Mouse (Mus musculus) heart, postnatal 0 days (tissue): ENCODE measurements around the gene Mapk14. TPM values are rescaled to one million over a fixed set of nuclear protein-coding genes. Genes with fewer than 3 reads are reported as not detected.
A peak's percentile ranks its signal among the peaks of the same experiment; 100 is the strongest.

ENCODE experiments used
- ATAC-seq: fragments of 200-750 bp; cut with Nextera tagmentation; 2 replicates; pipeline ENCODE4 v1.8.0; 2017; ENCODE audit warnings: low read depth, moderate number of reproducible peaks, moderate library complexity; ENCODE audit not compliant: insufficient read depth
- DNase-seq: peaks from one replicate; pipeline ENCODE4 v3.0.0-alpha.2; 2016; ENCODE audit warnings: low spot score
- H3K27ac ChIP-seq: fragments of 300-500 bp; sonication (generic); 2 replicates; pipeline ENCODE4 v1.5.1; 2014; ENCODE audit warnings: low read depth, mild to moderate bottlenecking
- H3K27me3 ChIP-seq: fragments of 300-500 bp; sonication (generic); 2 replicates; pipeline ENCODE4 v1.6.1; 2014; ENCODE audit warnings: low read length, mixed read lengths; ENCODE audit not compliant: control insufficient read depth, insufficient read depth
- H3K36me3 ChIP-seq: fragments of 300-500 bp; sonication (generic); replicated peaks from 2 replicates; pipeline ENCODE4 v1.6.1; 2014; ENCODE audit warnings: low read length, mixed read lengths; ENCODE audit not compliant: control insufficient read depth, insufficient read depth
- H3K4me1 ChIP-seq: fragments of 300-500 bp; sonication (generic); 2 replicates; pipeline ENCODE4 v1.6.1; 2014; ENCODE audit warnings: antibody characterized with exemption; ENCODE audit not compliant: control insufficient read depth, insufficient read depth
- H3K4me2 ChIP-seq: fragments of 300-500 bp; sonication (generic); 2 replicates; pipeline ENCODE4 v1.6.1; 2014; ENCODE audit warnings: low read depth, mild to moderate bottlenecking, low read length, moderate library complexity
- H3K4me3 ChIP-seq: fragments of 300-500 bp; sonication (generic); 2 replicates; pipeline ENCODE4 v1.5.1; 2014; ENCODE audit warnings: low read depth, low read length
- H3K9ac ChIP-seq: fragments of 300-500 bp; sonication (generic); replicated peaks from 2 replicates; pipeline ENCODE4 v1.6.1; 2014; ENCODE audit warnings: low read depth, low read length, mixed read lengths
- H3K9me3 ChIP-seq: fragments of 300-500 bp; sonication (generic); replicated peaks from 2 replicates; pipeline ENCODE4 v1.6.1; 2016; ENCODE audit warnings: low read length; ENCODE audit not compliant: control insufficient read depth
- CTCF ChIP-seq: IDR thresholded peaks from 2 replicates; pipeline ENCODE4 v1.5.1; 2016; ENCODE audit warnings: antibody characterized with exemption, control low read depth, low read depth
- EP300 ChIP-seq: IDR thresholded peaks from 2 replicates; pipeline ENCODE4 v1.6.1; 2016; ENCODE audit warnings: antibody characterized with exemption, low read depth
- WGBS: fragments of 180-500 bp; shearing (Covaris S2); extraction: QIAGEN DNeasy Blood & Tissue Kit; methylation state at CpG from one replicate; pipeline ENCODE4 v1.1.7; 2014; 5-methylcytosine and 5-hydroxymethylcytosine counted together
- polyA plus RNA-seq: library from polyadenylated mRNA; unstranded; fragments of >200 nt; fragmentation: Nextera tagmentation; extraction: Ambion mirVana; gene quantifications from 2 replicates; pipeline ENCODE4 v1.2.1, GENCODE M21; 2015
- total RNA-seq: library from RNA; depleted of rRNA; stranded (reverse); fragments of >200 nt; gene quantifications from 2 replicates; pipeline ENCODE4 v1.2.3, GENCODE M21; 2014; ENCODE audit warnings: low replicate concordance

Mapk14 gene
- total and polyA plus RNA-seq, 2 experiments from 2014 or later, result 19.4 to 47.7 TPM

DNA sequence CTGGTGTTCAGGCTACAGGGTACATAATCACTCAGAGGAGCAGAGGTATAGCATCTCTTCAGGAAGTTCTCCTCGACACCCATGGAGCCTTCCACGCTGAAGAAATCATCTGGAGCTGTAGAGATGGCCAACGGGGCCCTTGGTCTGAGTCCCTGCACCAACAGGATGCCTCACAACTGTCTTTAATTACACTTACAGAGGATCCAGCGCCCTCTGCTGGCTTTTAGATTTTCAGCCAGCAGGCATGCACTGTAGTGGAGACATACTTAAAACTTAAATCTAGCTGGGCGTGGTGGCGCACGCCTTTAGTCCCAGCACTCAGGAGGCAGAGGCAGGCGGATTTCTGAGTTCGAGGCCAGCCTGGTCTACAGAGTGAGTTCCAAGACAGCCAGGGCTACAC is 52.8 kb downstream of the Mapk14 start:
- no peak overlapping the region for H3K9ac ChIP-seq
- no peak for ATAC-seq

DNA sequence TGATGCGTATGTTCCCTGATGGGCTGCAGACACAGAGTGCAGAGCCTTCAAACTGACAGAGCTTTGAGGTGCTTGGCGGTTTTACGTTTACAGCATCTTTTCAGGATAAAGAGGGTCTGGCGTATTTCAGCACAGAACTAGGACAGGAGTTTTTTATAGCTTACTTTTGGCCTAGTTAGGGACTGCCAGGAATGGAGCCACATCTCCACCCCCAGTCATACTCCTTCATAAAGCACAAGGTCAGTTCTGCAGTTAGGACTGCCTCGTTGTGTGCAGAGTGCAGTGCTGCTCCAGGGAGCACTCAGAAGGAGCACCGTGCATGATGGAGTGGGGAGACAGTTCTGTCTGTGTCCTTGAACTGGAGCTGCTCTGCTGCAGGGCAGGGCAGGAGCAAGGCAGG is 54.6 kb downstream of the Mapk14 start:
- DNase-seq, result no peak
- Histone ChIP-seq H3K9me3 (no peaks in the 10 kb centered on the region; the same call in 1 of the 2 replicates), H3K27me3 (no peaks in the 10 kb centered on the region), H3K4me3 (no peak overlapping the region), H3K4me1 (no peaks in the 10 kb centered on the region), H3K36me3 (peaks cover 83% of the 10 kb centered on the region), H3K27ac (no peak overlapping the region), H3K4me2 (no peak overlapping the region), H3K9ac (no peak overlapping the region)
- TF ChIP-seq EP300 (no peak), CTCF (no peak)
- no peak for ATAC-seq
- 61% methylated on average over 6 of the region's 6 CpGs for WGBS

More for the DNA sequence above, 52.8 kb downstream of the Mapk14 start:
- no peaks in the 10 kb centered on the region for H3K27me3 ChIP-seq
- no peak overlapping the region for H3K4me3 ChIP-seq
- no peak overlapping the region for H3K27ac ChIP-seq
- TF ChIP-seq CTCF, result peak; percentile 9; the same call in 1 of the 2 replicates
- no peak for TF ChIP-seq EP300
- no peak for DNase-seq
- no peaks in the 10 kb centered on the region for H3K4me1 ChIP-seq
- 90% methylated on average over 9 of the region's 9 CpGs for WGBS
- H3K36me3 ChIP-seq, result peaks cover 97% of the 10 kb centered on the region
- H3K9me3 ChIP-seq, result no peaks in the 10 kb centered on the region; the same call in 1 of the 2 replicates
- H3K4me2 ChIP-seq, result no peak overlapping the region

DNA sequence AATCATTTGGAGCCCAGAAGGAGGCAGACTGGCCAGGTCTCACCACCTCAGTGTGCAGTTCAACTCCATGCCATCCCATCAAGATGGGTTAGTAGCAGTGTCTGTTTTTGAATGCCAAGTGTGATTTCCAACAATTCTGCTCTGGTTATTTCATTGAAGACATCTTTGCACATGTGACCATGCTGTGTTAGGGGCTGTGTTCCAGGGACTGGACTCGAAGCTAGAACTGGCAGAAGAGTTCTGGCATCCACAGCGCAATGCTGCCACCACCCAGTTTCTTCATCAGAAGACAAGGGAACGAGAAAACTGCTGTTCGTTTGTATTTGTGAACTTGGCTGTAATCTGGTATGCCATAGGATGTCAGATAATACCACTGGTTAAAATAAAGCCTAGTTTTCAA is 56.9 kb downstream of the Mapk14 start:
- Histone ChIP-seq H3K27ac (no peak overlapping the region), H3K4me2 (no peak overlapping the region), H3K27me3 (no peaks in the 10 kb centered on the region), H3K36me3 (peaks cover 61% of the 10 kb centered on the region), H3K4me1 (no peaks in the 10 kb centered on the region), H3K9ac (no peak overlapping the region), H3K4me3 (no peak overlapping the region), H3K9me3 (no peaks in the 10 kb centered on the region; the same call in 1 of the 2 replicates)
- DNase-seq (no peak), ATAC-seq (no peak)
- 83% methylated on average over 4 of the region's 4 CpGs for WGBS
- no peak for TF ChIP-seq CTCF
- no peak for TF ChIP-seq EP300

DNA sequence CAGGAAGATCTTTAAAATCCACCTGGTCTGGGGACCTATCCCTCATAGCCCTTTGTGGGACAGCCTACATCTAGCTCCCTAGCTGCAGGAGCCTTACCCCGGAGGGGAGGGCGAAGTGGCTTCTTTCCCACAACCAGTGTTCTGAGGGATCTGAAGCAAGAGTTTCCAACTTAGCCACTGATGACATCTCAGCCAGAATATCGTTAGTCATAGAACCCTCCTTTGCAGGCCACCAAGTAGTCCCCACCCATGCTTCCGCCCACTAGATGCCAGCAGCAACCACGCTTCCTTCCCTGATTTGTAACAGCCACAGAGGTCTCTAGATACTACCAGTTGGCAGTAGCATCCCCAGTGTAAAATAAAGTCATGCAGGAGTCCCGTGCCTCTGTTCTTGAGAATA is 59.5 kb downstream of the Mapk14 start:
- TF ChIP-seq EP300, result no peak
- TF ChIP-seq CTCF, result no peak
- no peaks in the 10 kb centered on the region for H3K9me3 ChIP-seq
- WGBS, result 62% methylated on average over 6 of the region's 6 CpGs

DNA sequence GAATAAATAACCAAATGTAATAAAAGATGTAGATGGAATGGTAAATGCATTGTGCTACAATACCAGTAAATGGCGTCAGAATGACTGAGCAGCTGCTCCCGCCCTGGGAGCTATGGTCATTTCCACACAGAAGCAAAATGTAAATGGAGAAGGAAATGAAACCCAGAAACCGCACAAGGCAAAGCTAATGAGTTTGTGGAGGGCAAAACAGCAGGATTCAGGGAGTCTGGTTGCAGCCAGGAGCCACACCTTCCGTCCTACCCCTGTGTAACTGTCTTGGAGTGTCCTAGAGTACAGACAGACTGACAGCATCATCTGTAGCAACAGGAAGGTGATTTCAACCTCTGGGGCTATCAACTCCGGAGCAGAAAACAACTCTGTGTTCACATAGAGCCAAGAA is 65.3 kb downstream of the Mapk14 start:
- Histone ChIP-seq H3K4me2 (no peak overlapping the region), H3K4me1 (no peaks in the 10 kb centered on the region), H3K27me3 (no peaks in the 10 kb centered on the region), H3K27ac (no peak overlapping the region), H3K9me3 (no peaks in the 10 kb centered on the region), H3K36me3 (no peaks in the 10 kb centered on the region), H3K4me3 (no peak overlapping the region), H3K9ac (no peak overlapping the region)
- WGBS, result 61% methylated on average over 5 of the region's 5 CpGs
- TF ChIP-seq CTCF (no peak), EP300 (no peak)
- ATAC-seq (no peak), DNase-seq (no peak)

More for the DNA sequence above, 59.5 kb downstream of the Mapk14 start:
- no peak overlapping the region for H3K9ac ChIP-seq
- DNase-seq, result no peak
- H3K27ac ChIP-seq, result no peak overlapping the region
- ATAC-seq, result no peak
- no peak overlapping the region for H3K4me2 ChIP-seq
- H3K27me3 ChIP-seq, result no peaks in the 10 kb centered on the region
- H3K4me3 ChIP-seq, result no peak overlapping the region
- peaks cover 37% of the 10 kb centered on the region for H3K36me3 ChIP-seq
- H3K4me1 ChIP-seq, result no peaks in the 10 kb centered on the region

DNA sequence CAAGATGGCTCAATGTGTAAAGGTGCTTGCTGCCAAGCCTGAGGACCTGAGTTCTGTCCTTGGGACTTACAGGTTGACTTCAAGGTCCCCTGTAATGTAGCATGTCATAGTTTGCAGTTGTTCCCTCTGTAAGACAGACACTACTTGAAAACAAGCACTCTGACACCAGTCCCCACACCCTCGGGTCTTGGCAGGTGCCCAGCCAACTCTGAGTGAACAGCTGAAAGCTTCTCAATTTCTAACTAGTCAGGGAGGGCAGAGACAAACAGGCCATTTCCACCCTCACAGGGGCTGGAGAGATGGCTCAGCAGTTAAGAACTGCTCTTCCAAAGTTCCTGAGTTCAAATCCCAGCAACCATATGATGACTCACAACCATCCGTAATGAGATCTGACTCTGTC is 66.3 kb downstream of the Mapk14 start:
- no peaks in the 10 kb centered on the region for H3K4me1 ChIP-seq
- H3K4me2 ChIP-seq, result no peak overlapping the region
- H3K9ac ChIP-seq, result no peak overlapping the region
- no peaks in the 10 kb centered on the region for H3K9me3 ChIP-seq
- H3K36me3 ChIP-seq, result no peaks in the 10 kb centered on the region
- no peak overlapping the region for H3K27ac ChIP-seq
- WGBS, result 59% methylated on average over 2 of the region's 2 CpGs
- no peak for ATAC-seq
- no peaks in the 10 kb centered on the region for H3K27me3 ChIP-seq
- TF ChIP-seq EP300, result no peak
- TF ChIP-seq CTCF, result no peak
- DNase-seq, result no peak
- no peak overlapping the region for H3K4me3 ChIP-seq
